Mouse (Mus musculus) kidney, adult 2 months (tissue): ENCODE measurements around the gene Nr1h4. TPM values are rescaled to one million over a fixed set of nuclear protein-coding genes. Genes with fewer than 3 reads are reported as not detected.

ENCODE experiments used
- DNase-seq: peaks from one replicate; pipeline ENCODE4 v3.0.0; 2021
- H3K27ac ChIP-seq: fragments of 200-500 bp; 2 replicates; pipeline ENCODE4 v1.5.1; 2012; ENCODE audit warnings: low read depth, low read length, control low read depth, inconsistent platforms; ENCODE audit not compliant: insufficient read depth
- H3K27me3 ChIP-seq: fragments of 200-500 bp; replicated peaks from 2 replicates; pipeline ENCODE4 v1.6.1; 2012; ENCODE audit warnings: mild to moderate bottlenecking, moderate library complexity, low read length, inconsistent platforms; ENCODE audit not compliant: control insufficient read depth, insufficient read depth
- H3K36me3 ChIP-seq: fragments of 200-500 bp; 2 replicates; pipeline ENCODE4 v1.6.1; 2012; ENCODE audit warnings: mild to moderate bottlenecking, moderate library complexity, low read length, inconsistent platforms; ENCODE audit not compliant: control insufficient read depth, insufficient read depth
- H3K4me1 ChIP-seq: fragments of 200-500 bp; 2 replicates; pipeline ENCODE4 v1.6.1; 2011; ENCODE audit warnings: low read length; ENCODE audit not compliant: control insufficient read depth, insufficient read depth
- H3K4me3 ChIP-seq: fragments of 200-500 bp; 2 replicates; pipeline ENCODE4 v1.5.1; 2011; ENCODE audit warnings: mild to moderate bottlenecking, low read depth, low read length, control low read depth; ENCODE audit not compliant: insufficient read depth
- CTCF ChIP-seq: fragments of 200-500 bp; conservative IDR thresholded peaks from 2 replicates; pipeline ENCODE4 v1.5.1; 2011; ENCODE audit warnings: low read depth, mild to moderate bottlenecking, control low read depth, low read length, moderate library complexity, mixed read lengths; ENCODE audit not compliant: insufficient read depth, insufficient read length
- POLR2A ChIP-seq: fragments of 200-500 bp; IDR thresholded peaks from one replicate; pipeline ENCODE4 v1.6.1; 2011; ENCODE audit warnings: low read depth, low read length, control low read depth
- WGBS: fragments of 180-500 bp; shearing (Covaris S2); methylation state at CpG from one replicate; pipeline ENCODE4 v1.1.7; 2018; 5-methylcytosine and 5-hydroxymethylcytosine counted together
- polyA plus RNA-seq: library from polyadenylated mRNA; depleted of rRNA; stranded (reverse); fragments of >200 nt; gene quantifications from 2 replicates; pipeline ENCODE4 v1.2.3, GENCODE M21; 2012

Gene Nr1h4
- polyA plus RNA-seq, 1 experiment: 59.2 TPM

DNA sequence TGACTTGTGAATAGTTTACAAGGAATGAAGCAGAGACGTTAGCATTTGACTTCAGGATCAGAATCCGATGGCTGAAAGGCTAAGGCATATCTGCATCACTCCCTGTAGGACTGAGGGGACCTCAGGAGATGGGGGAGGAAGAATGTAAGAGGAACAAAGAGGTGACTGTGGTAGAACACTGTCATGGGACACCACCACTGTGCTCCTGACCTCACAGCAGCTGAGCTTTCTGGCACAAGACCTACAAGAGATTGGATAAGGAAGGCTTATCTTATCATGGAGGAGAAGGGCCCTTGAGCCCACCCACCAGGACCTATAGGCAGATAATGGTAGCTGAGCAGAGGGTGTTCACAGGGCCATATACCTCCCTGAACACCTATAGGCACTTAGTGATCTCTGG, 24.8 kb downstream of the Nr1h4 start:
- 86% methylated on average over 2 of the region's 2 CpGs for WGBS
- TF ChIP-seq POLR2A (no peak), CTCF (no peak)
- H3K4me1 ChIP-seq: peaks cover 6% of the 10 kb centered on the region; the same call in 1 of the 2 replicates
- no peaks in the 10 kb centered on the region for H3K27me3 ChIP-seq
- no peak overlapping the region for H3K27ac ChIP-seq
- H3K36me3 ChIP-seq: peaks cover 1% of the 10 kb centered on the region; the same call in 1 of the 2 replicates
- no peak for DNase-seq
- no peak overlapping the region for H3K4me3 ChIP-seq

DNA sequence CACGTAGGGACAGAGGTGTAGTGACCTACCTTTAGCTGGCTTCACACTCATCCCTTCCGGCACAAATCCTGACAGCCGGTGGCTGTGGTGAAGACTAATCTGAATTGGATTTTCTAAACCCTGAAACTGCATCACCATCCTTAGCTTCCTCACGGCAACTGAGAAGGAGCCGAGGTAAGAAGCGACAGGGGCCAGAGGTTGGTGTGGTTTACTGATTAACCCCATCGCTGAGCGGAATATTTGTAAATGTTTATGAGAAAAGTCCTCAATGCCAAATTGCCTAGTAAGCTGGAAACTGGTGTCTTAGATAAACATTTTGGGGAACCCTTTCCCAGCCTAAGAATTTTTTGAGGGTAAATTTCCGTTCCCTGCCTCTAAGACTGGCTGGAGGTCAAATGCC, 26.9 kb downstream of the Nr1h4 start:
- no peaks in the 10 kb centered on the region for H3K27me3 ChIP-seq
- peaks cover 1% of the 10 kb centered on the region; the same call in 1 of the 2 replicates for H3K36me3 ChIP-seq
- peak; percentile 92 for DNase-seq
- peak overlapping the region; percentile 79 for H3K4me3 ChIP-seq
- TF ChIP-seq CTCF: no peak
- no peak for TF ChIP-seq POLR2A
- no peaks in the 10 kb centered on the region; the same call in 1 of the 2 replicates for H3K4me1 ChIP-seq
- 25% methylated on average over 9 of the region's 9 CpGs for WGBS
- H3K27ac ChIP-seq: peak overlapping the region; percentile 95

GRCm38 (mm10) chr10:89505592-89505955, 27.8 kb downstream of the Nr1h4 start:
- peak overlapping the region; percentile 99 for H3K27ac ChIP-seq
- H3K4me1 ChIP-seq: no peaks in the 10 kb centered on the region; the same call in 1 of the 2 replicates
- TF ChIP-seq CTCF: no peak
- no peak for TF ChIP-seq POLR2A
- 37% methylated on average over 5 of the region's 5 CpGs for WGBS
- peaks cover 1% of the 10 kb centered on the region; the same call in 1 of the 2 replicates for H3K36me3 ChIP-seq
- DNase-seq: peak; percentile 45
- peak overlapping the region; percentile 98 for H3K4me3 ChIP-seq
- H3K27me3 ChIP-seq: no peaks in the 10 kb centered on the region

GRCm38 (mm10) chr10:89504952-89505591, 28.3 kb downstream of the Nr1h4 start:
- H3K4me1 ChIP-seq: no peaks in the 10 kb centered on the region; the same call in 1 of the 2 replicates
- H3K27ac ChIP-seq: peak overlapping the region; percentile 99
- peak; percentile 58 for DNase-seq
- no peaks in the 10 kb centered on the region for H3K27me3 ChIP-seq
- 42% methylated on average over 10 of the region's 10 CpGs for WGBS
- H3K36me3 ChIP-seq: peaks cover 1% of the 10 kb centered on the region; the same call in 1 of the 2 replicates
- peak overlapping the region; percentile 98 for H3K4me3 ChIP-seq
- TF ChIP-seq CTCF: no peak
- TF ChIP-seq POLR2A: no peak

DNA sequence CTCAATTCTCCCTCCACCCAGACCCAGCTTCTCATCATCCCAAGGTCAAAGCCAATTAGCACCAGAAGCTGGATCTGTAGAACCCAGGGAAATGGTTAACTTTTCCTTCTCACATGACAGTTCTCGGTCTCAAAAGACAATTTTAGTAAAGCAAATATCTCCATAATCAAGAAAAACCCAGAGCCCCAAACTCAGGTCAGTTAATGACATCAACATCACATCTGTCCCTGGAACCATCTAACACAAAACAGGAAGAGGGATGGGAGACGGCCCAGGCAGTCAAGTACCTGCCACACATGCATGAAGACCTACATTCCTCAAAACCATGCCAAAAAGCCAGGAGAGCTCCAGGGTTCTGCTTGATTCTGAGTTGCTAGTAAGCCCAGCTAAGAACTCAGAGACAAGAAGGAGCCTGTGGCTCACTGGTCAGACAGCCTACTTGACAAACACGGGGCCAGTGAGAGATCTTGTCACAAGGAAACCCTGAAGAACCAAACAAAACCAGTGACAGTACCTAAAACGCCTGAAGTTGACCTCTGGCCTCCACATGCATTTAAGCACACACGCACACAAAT, 30.3 kb downstream of the Nr1h4 start:
- Histone ChIP-seq H3K4me1 (no peaks in the 10 kb centered on the region; the same call in 1 of the 2 replicates), H3K36me3 (peaks cover 3% of the 10 kb centered on the region; the same call in 1 of the 2 replicates), H3K27me3 (no peaks in the 10 kb centered on the region), H3K27ac (peak overlapping the region; percentile 98), H3K4me3 (peak overlapping the region; percentile 47)
- no peak for TF ChIP-seq CTCF
- no peak for TF ChIP-seq POLR2A
- DNase-seq: peak; percentile 75
- 39% methylated on average over 5 of the region's 5 CpGs for WGBS

DNA sequence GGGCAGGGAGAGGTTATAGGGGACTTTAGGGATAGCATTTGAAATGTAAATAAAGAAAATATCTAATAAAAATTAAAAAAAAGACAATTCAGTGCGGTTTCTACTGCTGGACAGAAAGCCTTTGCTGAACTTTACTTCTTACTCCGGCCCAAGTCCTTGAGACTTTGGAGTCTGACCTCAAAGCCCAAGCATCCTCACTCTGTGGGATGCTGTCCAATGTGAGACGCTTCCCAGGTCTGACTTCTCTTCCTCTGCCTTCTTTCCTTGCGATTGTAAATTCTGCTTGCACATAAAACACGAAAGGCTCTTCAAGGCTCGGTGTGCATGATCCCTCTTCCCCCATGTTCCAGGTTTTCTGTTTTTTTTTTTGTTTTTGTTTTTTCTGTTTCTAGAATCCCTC, 31.5 kb downstream of the Nr1h4 start:
- peaks cover 3% of the 10 kb centered on the region; the same call in 1 of the 2 replicates for H3K36me3 ChIP-seq
- H3K27ac ChIP-seq: peak overlapping the region; percentile 26
- peak; percentile 77 for DNase-seq
- 0 out of 2 replicates have a peak overlapping the region, but pooled peaks have one; percentile 5 for H3K4me3 ChIP-seq
- 53% methylated on average over 6 of the region's 6 CpGs for WGBS
- H3K4me1 ChIP-seq: no peaks in the 10 kb centered on the region; the same call in 1 of the 2 replicates
- TF ChIP-seq CTCF (no peak), POLR2A (no peak)
- H3K27me3 ChIP-seq: no peaks in the 10 kb centered on the region

DNA sequence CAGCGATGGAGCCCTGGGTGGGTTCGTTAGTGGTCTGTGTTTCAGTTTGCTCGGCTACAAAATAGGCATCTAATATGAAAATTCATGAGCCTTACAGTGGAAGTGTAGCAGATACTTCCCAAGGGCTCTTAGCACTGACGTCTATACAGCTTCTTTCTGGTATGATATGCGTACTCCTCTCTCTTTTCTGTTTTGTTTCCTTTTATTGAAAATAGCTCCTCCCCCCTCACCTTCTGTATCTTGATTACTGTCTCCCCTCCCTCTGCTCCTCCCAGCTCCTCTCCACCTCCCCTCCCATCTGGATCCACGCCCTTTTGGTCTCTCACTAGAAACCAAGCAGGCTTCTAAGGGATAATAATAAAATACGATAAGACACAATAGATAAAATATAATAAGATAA, 37.8 kb downstream of the Nr1h4 start:
- TF ChIP-seq CTCF (no peak), POLR2A (no peak)
- Histone ChIP-seq H3K4me3 (no peak overlapping the region), H3K4me1 (no peaks in the 10 kb centered on the region), H3K27me3 (no peaks in the 10 kb centered on the region), H3K27ac (no peak overlapping the region), H3K36me3 (peaks cover 11% of the 10 kb centered on the region)
- 67% methylated on average over 7 of the region's 7 CpGs for WGBS
- DNase-seq: no peak
